Mouse (Mus musculus) layer of hippocampus, postnatal 25 days (tissue): Measurements from ENCODE around the gene Gm6763. TPM values are rescaled to one million over a fixed set of nuclear protein-coding genes. Genes with fewer than 3 reads are reported as not detected.
"Not testable (repeated sequence)": the region's sequence is repeated elsewhere in the genome, so short reads cannot be mapped to it uniquely, and the experiment has no call there.

Experiments used
- DNase-seq, 2 experiments: peaks; one replicate each; pipeline ENCODE4 v3.0.0; 2022; ENCODE audit warnings: mixed read lengths in 2 of 2, low spot score in 1 of 2; ENCODE audit errors: extremely low spot score in 1 of 2
- total RNA-seq, 2 experiments: library from RNA; stranded (reverse); gene quantifications; 2 replicates each; pipeline ENCODE4 v1.2.3; 2021

Gene Gm6763
- total RNA-seq, result not detected

- not testable (repeated sequence) for DNase-seq
These were observed at the start of gene Gm6763 for GRCm38 (mm10) chr10:104151197-104151596. Gene Gm6763, plus strand, starts transcription at chr10:104151497.

- DNase-seq, result no peak
These were observed 41.3 kb upstream of the Gm6763 start for GRCm38 (mm10) chr10:104110044-104110443.

- no peak for DNase-seq
These were observed 33.0 kb upstream of the Gm6763 start for GRCm38 (mm10) chr10:104118312-104118711.

GRCm38 (mm10) chr10:104142687-104143086, 8.6 kb upstream of the Gm6763 start, which contains the start of gene Gm21293:
Gene Gm21293, plus strand, starts transcription at chr10:104142987.
- DNase-seq, result not testable (repeated sequence)

GRCm38 (mm10) chr10:104159706-104160105, 8.4 kb downstream of the Gm6763 start, which contains the start of gene Gm8764:
Gene Gm8764, plus strand, starts transcription at chr10:104160006.
- DNase-seq, result not testable (repeated sequence)

- DNase-seq, result not testable (repeated sequence)
These were observed 16.9 kb downstream of the Gm6763 start, which contains the start of gene Gm21304 for GRCm38 (mm10) chr10:104168215-104168614. Gene Gm21304, plus strand, starts transcription at chr10:104168515.

- not testable (repeated sequence) for DNase-seq
These were observed 25.4 kb downstream of the Gm6763 start, which contains the start of gene Gm21312 for GRCm38 (mm10) chr10:104176724-104177123. Gene Gm21312, plus strand, starts transcription at chr10:104177024.

- DNase-seq, result not testable (repeated sequence)
These were observed 33.9 kb downstream of the Gm6763 start, which contains the start of gene Gm20765 for GRCm38 (mm10) chr10:104185233-104185632. Gene Gm20765, plus strand, starts transcription at chr10:104185533.

GRCm38 (mm10) chr10:104193742-104194141, 42.4 kb downstream of the Gm6763 start, which contains the start of gene Gm4340:
Gene Gm4340, plus strand, starts transcription at chr10:104194042.
- DNase-seq, result not testable (repeated sequence)

Other genes starting within 250 kb of the Gm6763 start
- not detected for gene Gm21293, start 8.5 kb upstream of the Gm6763 start, total RNA-seq
- gene Gm8764, start 8.5 kb downstream of the Gm6763 start, total RNA-seq, result not detected
- gene Gm21304, start 17.0 kb downstream of the Gm6763 start, total RNA-seq, result not detected
- gene Gm21312, start 25.5 kb downstream of the Gm6763 start, total RNA-seq, result not detected
- gene Gm20765, start 34.0 kb downstream of the Gm6763 start, total RNA-seq, result not detected
- not detected for gene Gm4340, start 42.5 kb downstream of the Gm6763 start, total RNA-seq